Mouse (Mus musculus) left cerebral cortex, postnatal 4 days (tissue): ENCODE measurements at regions not wholly inside any gene's neighbourhood (a gene's known extent, or its start where the extent isn't known, plus 50 kb on each side); places are given as distances from the start of the nearest gene placed in this dataset.

Experiments used
- DNase-seq: peaks from one replicate; pipeline ENCODE4 v3.0.0-alpha.2; 2022
- intact Hi-C: fragments of 180-260 bp; cut with DNase I; formaldehyde crosslinking; loops from one replicate; pipeline ENCODE4 v1.15.1; 2025

- intact Hi-C loops, result no loop called here
Observed at GRCm38 (mm10) chr6:70714239-70714638, 77.8 kb downstream of the Rpia start.

GRCm38 (mm10) chr6:70713665-70714064 lies 78.4 kb downstream of the Rpia start:
- intact Hi-C loops, result no loop called here
- DNase-seq, result no peak

More at GRCm38 (mm10) chr6:70714239-70714638, 77.8 kb downstream of the Rpia start:
- peak; percentile 63 for DNase-seq

GRCm38 (mm10) chr6:70713118-70713517 lies 78.9 kb downstream of the Rpia start:
- DNase-seq, result no peak
- intact Hi-C loops, result no loop called here

- intact Hi-C loops, result no loop called here
- peak; percentile 46 for DNase-seq
Observed at GRCm38 (mm10) chr6:70709338-70710055, 82.5 kb downstream of the Rpia start.

GRCm38 (mm10) chr6:70695596-70695995 lies 96.4 kb downstream of the Rpia start:
- intact Hi-C loops, result no loop called here
- DNase-seq, result no peak
